Mouse (Mus musculus): ENCODE data around the gene Ptcra. TPM values are rescaled to one million over a fixed set of nuclear protein-coding genes. Genes with fewer than 3 reads are reported as not detected.
A peak's percentile ranks its signal among the peaks of the same experiment; 100 is the strongest.

The Ptcra gene
- polyA plus RNA-seq, 1 experiment, result 1.7 TPM

GRCm38 (mm10) chr17:46728021-46728420 lies 35.5 kb downstream of the Ptcra start:
- H3K27me3 ChIP-seq (ENCODE audit: control insufficient read depth, insufficient read depth, low read length, poor library complexity, severe bottlenecking), result no peaks in the 10 kb centered on the region
- H3K27ac ChIP-seq (ENCODE audit: insufficient read depth, low read length), result no peak overlapping the region
- H3K36me3 ChIP-seq (ENCODE audit: control insufficient read depth, insufficient read depth, low read length, poor library complexity, severe bottlenecking), result no peaks in the 10 kb centered on the region
- TF ChIP-seq EP300 (IDR thresholded peaks at IDR 0.05; ENCODE audit: insufficient read depth, low read depth, low read length) (no peak), CTCF (IDR thresholded peaks at IDR 0.05; ENCODE audit: low read depth, low read length) (peak; percentile 80)
- H3K9ac ChIP-seq (ENCODE audit: low read depth, poor library complexity, severe bottlenecking), result peak overlapping the region; percentile 7; the same call in 1 of the 2 replicates
- H3K9me3 ChIP-seq (replicated peaks; ENCODE audit: control insufficient read depth, insufficient read depth, low read length, poor library complexity, severe bottlenecking), result no peaks in the 10 kb centered on the region
- H3K4me1 ChIP-seq (ENCODE audit: control insufficient read depth, insufficient read depth, low read length), result no peaks in the 10 kb centered on the region
- no peak overlapping the region for H3K4me3 ChIP-seq (ENCODE audit: low read depth, low read length)

GRCm38 (mm10) chr17:46727271-46727670 lies 36.2 kb downstream of the Ptcra start:
- TF ChIP-seq CTCF (IDR thresholded peaks at IDR 0.05; ENCODE audit: low read depth, low read length), result no peak
- no peak for TF ChIP-seq EP300 (IDR thresholded peaks at IDR 0.05; ENCODE audit: insufficient read depth, low read depth, low read length)
- no peak for TF ChIP-seq POLR2A (IDR thresholded peaks at IDR 0.05; ENCODE audit: insufficient read depth, low read length)
- Histone ChIP-seq H3K9ac (ENCODE audit: low read depth, poor library complexity, severe bottlenecking) (no peak overlapping the region), H3K9me3 (replicated peaks; ENCODE audit: control insufficient read depth, insufficient read depth, low read length, poor library complexity, severe bottlenecking) (no peaks in the 10 kb centered on the region), H3K27me3 (ENCODE audit: control insufficient read depth, insufficient read depth, low read length, poor library complexity, severe bottlenecking) (no peaks in the 10 kb centered on the region), H3K4me1 (ENCODE audit: control insufficient read depth, insufficient read depth, low read length) (no peaks in the 10 kb centered on the region), H3K36me3 (ENCODE audit: control insufficient read depth, insufficient read depth, low read length, poor library complexity, severe bottlenecking) (no peaks in the 10 kb centered on the region), H3K27ac (ENCODE audit: insufficient read depth, low read length) (no peak overlapping the region), H3K4me3 (ENCODE audit: low read depth, low read length) (no peak overlapping the region)

- Histone ChIP-seq H3K4me1 (ENCODE audit: control insufficient read depth, insufficient read depth, low read length) (no peaks in the 10 kb centered on the region), H3K4me3 (ENCODE audit: low read depth, low read length) (no peak overlapping the region), H3K27me3 (ENCODE audit: control insufficient read depth, insufficient read depth, low read length, poor library complexity, severe bottlenecking) (no peaks in the 10 kb centered on the region), H3K9ac (ENCODE audit: low read depth, poor library complexity, severe bottlenecking) (no peak overlapping the region), H3K36me3 (ENCODE audit: control insufficient read depth, insufficient read depth, low read length, poor library complexity, severe bottlenecking) (no peaks in the 10 kb centered on the region), H3K9me3 (replicated peaks; ENCODE audit: control insufficient read depth, insufficient read depth, low read length, poor library complexity, severe bottlenecking) (no peaks in the 10 kb centered on the region), H3K27ac (ENCODE audit: insufficient read depth, low read length) (no peak overlapping the region)
- no peak for TF ChIP-seq POLR2A (IDR thresholded peaks at IDR 0.05; ENCODE audit: insufficient read depth, low read length)
- TF ChIP-seq CTCF (IDR thresholded peaks at IDR 0.05; ENCODE audit: low read depth, low read length), result no peak
- no peak for TF ChIP-seq EP300 (IDR thresholded peaks at IDR 0.05; ENCODE audit: insufficient read depth, low read depth, low read length)
Measured at GRCm38 (mm10) chr17:46725731-46726645, 37.5 kb downstream of the Ptcra start.

GRCm38 (mm10) chr17:46725273-46725672 lies 38.2 kb downstream of the Ptcra start:
- Histone ChIP-seq H3K27me3 (ENCODE audit: control insufficient read depth, insufficient read depth, low read length, poor library complexity, severe bottlenecking) (no peaks in the 10 kb centered on the region), H3K9ac (ENCODE audit: low read depth, poor library complexity, severe bottlenecking) (no peak overlapping the region), H3K4me1 (ENCODE audit: control insufficient read depth, insufficient read depth, low read length) (no peaks in the 10 kb centered on the region), H3K4me3 (ENCODE audit: low read depth, low read length) (no peak overlapping the region), H3K27ac (ENCODE audit: insufficient read depth, low read length) (no peak overlapping the region), H3K9me3 (replicated peaks; ENCODE audit: control insufficient read depth, insufficient read depth, low read length, poor library complexity, severe bottlenecking) (no peaks in the 10 kb centered on the region), H3K36me3 (ENCODE audit: control insufficient read depth, insufficient read depth, low read length, poor library complexity, severe bottlenecking) (no peaks in the 10 kb centered on the region)
- TF ChIP-seq POLR2A (IDR thresholded peaks at IDR 0.05; ENCODE audit: insufficient read depth, low read length) (no peak), CTCF (IDR thresholded peaks at IDR 0.05; ENCODE audit: low read depth, low read length) (peak; percentile 69)

GRCm38 (mm10) chr17:46724477-46725084 lies 38.9 kb downstream of the Ptcra start:
- Histone ChIP-seq H3K27ac (ENCODE audit: insufficient read depth, low read length) (no peak overlapping the region), H3K9ac (ENCODE audit: low read depth, poor library complexity, severe bottlenecking) (no peak overlapping the region), H3K27me3 (ENCODE audit: control insufficient read depth, insufficient read depth, low read length, poor library complexity, severe bottlenecking) (no peaks in the 10 kb centered on the region), H3K36me3 (ENCODE audit: control insufficient read depth, insufficient read depth, low read length, poor library complexity, severe bottlenecking) (no peaks in the 10 kb centered on the region), H3K4me3 (ENCODE audit: low read depth, low read length) (no peak overlapping the region), H3K9me3 (replicated peaks; ENCODE audit: control insufficient read depth, insufficient read depth, low read length, poor library complexity, severe bottlenecking) (no peaks in the 10 kb centered on the region), H3K4me1 (ENCODE audit: control insufficient read depth, insufficient read depth, low read length) (no peaks in the 10 kb centered on the region)
- TF ChIP-seq CTCF (IDR thresholded peaks at IDR 0.05; ENCODE audit: low read depth, low read length) (no peak), EP300 (IDR thresholded peaks at IDR 0.05; ENCODE audit: insufficient read depth, low read depth, low read length) (no peak), POLR2A (IDR thresholded peaks at IDR 0.05; ENCODE audit: insufficient read depth, low read length) (no peak)

- no peak overlapping the region for H3K9ac ChIP-seq (ENCODE audit: low read depth, poor library complexity, severe bottlenecking)
- no peaks in the 10 kb centered on the region for H3K36me3 ChIP-seq (ENCODE audit: control insufficient read depth, insufficient read depth, low read length, poor library complexity, severe bottlenecking)
- no peak overlapping the region for H3K4me3 ChIP-seq (ENCODE audit: low read depth, low read length)
Measured at GRCm38 (mm10) chr17:46721077-46721476, 42.4 kb downstream of the Ptcra start.

More at GRCm38 (mm10) chr17:46721077-46721476, 42.4 kb downstream of the Ptcra start:
- TF ChIP-seq POLR2A (IDR thresholded peaks at IDR 0.05; ENCODE audit: insufficient read depth, low read length), result no peak
- no peak for TF ChIP-seq CTCF (IDR thresholded peaks at IDR 0.05; ENCODE audit: low read depth, low read length)
- no peak for TF ChIP-seq EP300 (IDR thresholded peaks at IDR 0.05; ENCODE audit: insufficient read depth, low read depth, low read length)
- no peak overlapping the region for H3K27ac ChIP-seq (ENCODE audit: insufficient read depth, low read length)
- H3K27me3 ChIP-seq (ENCODE audit: control insufficient read depth, insufficient read depth, low read length, poor library complexity, severe bottlenecking), result no peaks in the 10 kb centered on the region
- H3K9me3 ChIP-seq (replicated peaks; ENCODE audit: control insufficient read depth, insufficient read depth, low read length, poor library complexity, severe bottlenecking), result no peaks in the 10 kb centered on the region
- no peaks in the 10 kb centered on the region for H3K4me1 ChIP-seq (ENCODE audit: control insufficient read depth, insufficient read depth, low read length)

Data from ES-Bruce4 (cell line).